Mouse (Mus musculus) spleen, adult 2 months (tissue): ENCODE results near the gene Nudt9.

Experiments
- CTCF ChIP-seq: fragments of 200-500 bp; IDR thresholded peaks from 2 replicates; pipeline ENCODE4 v1.5.1; 2011; ENCODE audit warnings: mild to moderate bottlenecking, inconsistent platforms; ENCODE audit not compliant: insufficient read depth, insufficient read length, insufficient replicate concordance; ENCODE audit errors: extremely low read depth
- POLR2A ChIP-seq: fragments of 200-500 bp; IDR thresholded peaks from 2 replicates; pipeline ENCODE4 v1.6.1; 2011; ENCODE audit warnings: low read depth, low read length, inconsistent platforms

- TF ChIP-seq CTCF (no peak), POLR2A (no peak)
Measured at GRCm38 (mm10) chr5:104002549-104003255, 43.4 kb upstream of the Nudt9 start.
